Mouse (Mus musculus) heart, postnatal 25 days (tissue): ENCODE data around the gene Add1. TPM values are rescaled to one million over a fixed set of nuclear protein-coding genes. Genes with fewer than 3 reads are reported as not detected.

Experiments
- DNase-seq: peaks from one replicate; pipeline ENCODE4 v3.0.0; 2022; ENCODE audit warnings: low spot score
- intact Hi-C: fragments of 180-260 bp; cut with DNase I; formaldehyde crosslinking; loops from one replicate; pipeline ENCODE4 v1.15.1; 2025
- microRNA-seq: library from miRNA; unstranded; fragments of <30 nt; microRNA quantifications from one replicate; pipeline ENCODE4 v1.2.0, GENCODE M21; 2022
- total RNA-seq, 2 experiments: library from RNA; stranded (reverse); gene quantifications; 2 replicates each; pipeline ENCODE4 v1.2.3; 2021

Add1 gene
- total RNA-seq, 2 experiments from 2014 or later, result 125 to 136 TPM

GRCm38 (mm10) chr5:34659686-34660590 lies 86.5 kb downstream of the Add1 start, which contains the start of the genes Nop14 and Grk4:
Gene Nop14 (minus strand): TSS chr5:34660148.
Gene Grk4 (plus strand): TSS chr5:34660379.
- peak; percentile 99 for DNase-seq
- intact Hi-C loops, result loop anchor here (5.0 to 10.0 kb wide), 4 partner anchors 102 to 878 kb away; partner anchors contain the start of genes Hgfac, Htt and Letm1

GRCm38 (mm10) chr5:34660591-34661130 lies 87.2 kb downstream of the Add1 start:
- intact Hi-C loops, result loop anchor here (5.0 to 10.0 kb wide), 2 partner anchors 102 to 384 kb away; partner anchors contain the start of genes Hgfac and Htt
- DNase-seq, result no peak

- intact Hi-C loops, result loop anchor here (5.0 to 10.0 kb wide), 2 partner anchors 100 to 383 kb away; partner anchors contain the start of genes Hgfac and Htt
Observed at GRCm38 (mm10) chr5:34661909-34662308, 88.4 kb downstream of the Add1 start.

DNA sequence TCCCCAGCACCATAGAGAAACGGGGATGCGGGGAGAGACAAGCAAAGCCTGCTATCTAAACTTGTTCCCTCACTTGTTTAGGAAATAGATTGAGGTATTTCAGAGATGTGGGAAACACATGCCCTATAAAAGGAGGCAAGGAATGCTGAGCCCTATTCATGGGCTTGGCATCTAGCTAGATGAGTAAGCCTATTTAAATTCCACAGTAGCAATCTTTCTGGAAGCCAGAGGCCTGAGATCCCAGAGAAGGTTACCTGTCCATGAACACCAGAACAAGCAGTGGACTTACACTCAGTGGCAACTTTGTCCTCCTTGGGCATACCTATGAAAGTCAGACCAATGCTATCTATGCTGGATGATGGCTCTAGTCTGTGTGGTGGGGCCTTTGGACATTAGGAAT lies 89.8 kb downstream of the Add1 start:
- DNase-seq, result no peak
- intact Hi-C loops, result loop anchor here (5.0 to 10.0 kb wide), 2 partner anchors 99 to 382 kb away; partner anchors contain the start of genes Hgfac and Htt

More at GRCm38 (mm10) chr5:34661909-34662308, 88.4 kb downstream of the Add1 start:
- DNase-seq, result no peak

DNA sequence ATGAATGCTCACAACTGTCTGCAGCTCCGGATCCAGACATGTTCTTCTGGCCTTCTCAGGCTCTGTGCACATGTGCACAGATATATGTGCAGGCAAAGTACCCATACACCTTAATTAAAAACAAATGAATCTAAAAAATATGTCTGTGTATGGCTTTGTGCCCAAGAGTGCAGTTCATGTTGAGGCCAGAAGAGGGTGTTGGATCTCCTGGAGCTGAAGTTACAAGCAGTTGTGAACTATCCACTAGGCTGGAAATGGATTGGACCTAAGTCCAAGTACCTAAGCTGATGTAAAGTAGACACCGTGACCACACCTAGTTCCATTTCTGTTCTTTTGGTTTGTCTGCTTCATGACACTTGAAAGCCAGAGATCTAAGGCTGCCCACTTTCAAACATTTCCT lies 96.0 kb downstream of the Add1 start:
- intact Hi-C loops, result loop anchor here (10.0 kb wide), 1 partner anchor 375 kb away; the partner anchor contains the start of gene Hgfac
- no peak for DNase-seq

DNA sequence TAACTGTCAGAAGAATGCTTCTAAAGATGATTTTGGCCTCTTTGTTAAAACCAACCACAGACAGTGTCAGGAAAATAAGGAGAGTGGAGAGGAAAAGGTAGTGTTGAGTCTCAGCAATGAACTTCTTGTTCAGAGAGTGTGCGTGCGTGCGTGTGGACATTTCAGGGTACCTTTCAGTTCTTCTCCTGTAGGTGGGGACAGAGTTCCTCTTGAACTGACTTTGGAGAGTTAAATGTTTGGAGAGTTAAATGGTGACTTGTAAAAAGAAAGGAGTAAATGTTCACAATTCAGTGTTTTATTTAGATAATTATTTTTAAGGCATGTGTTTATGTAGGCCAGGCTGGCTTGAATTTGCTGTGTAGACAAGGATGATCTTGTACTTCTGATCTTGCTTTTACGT lies 96.8 kb downstream of the Add1 start:
- intact Hi-C loops, result no loop called here
- DNase-seq, result no peak

Small RNA genes within 50 kb of the gene (microRNA-seq; reads per million reads assigned to microRNA genes)
- 1.7 reads per million for gene Mir7036b

Other genes with a start within 250 kb of the Add1 start
- gene Rnf4, start 237.4 kb upstream of the Add1 start, total RNA-seq, result 10 to 100 TPM; 27.1 to 29.1 TPM
- 10 to 100 TPM; 24.3 to 29.7 TPM for gene Fam193a, start 203.7 kb upstream of the Add1 start, total RNA-seq
- gene Tnip2, start 59.7 kb upstream of the Add1 start, total RNA-seq, result 1 to 10 TPM; 6.3 to 7.2 TPM
- 1 to 10 TPM; 1.7 to 3.3 TPM for gene Sh3bp2, start 47.8 kb upstream of the Add1 start, total RNA-seq
- gene Mfsd10, start 63.5 kb downstream of the Add1 start, total RNA-seq, result 10 to 100 TPM in 1 of 2 experiments, 1 to 10 TPM in 1; 9.5 to 15.6 TPM
- 1 to 10 TPM; 9.1 to 9.3 TPM for gene Nop14, start 86.5 kb downstream of the Add1 start, total RNA-seq
- under 1 TPM; 0.55 to 0.67 TPM for gene Grk4, start 86.7 kb downstream of the Add1 start, total RNA-seq
- 10 to 100 TPM; 12.7 to 12.9 TPM for gene Htt, start 188.1 kb downstream of the Add1 start, total RNA-seq